Mouse (Mus musculus) liver, embryonic 16.5 days (tissue): ENCODE data around the gene Erbb2. TPM values are rescaled to one million over a fixed set of nuclear protein-coding genes. Genes with fewer than 3 reads are reported as not detected.

Experiments
- ATAC-seq: fragments of 200-750 bp; cut with Nextera tagmentation; 2 replicates; pipeline ENCODE4 v1.8.0; 2017; ENCODE audit warnings: low read depth, mild to moderate bottlenecking, moderate number of reproducible peaks, moderate library complexity
- H3K27ac ChIP-seq: fragments of 300-500 bp; sonication (generic); 2 replicates; pipeline ENCODE4 v1.5.1; 2014; ENCODE audit warnings: mild to moderate bottlenecking, low read length
- H3K27me3 ChIP-seq: fragments of 300-500 bp; sonication (generic); 2 replicates; pipeline ENCODE4 v1.6.1; 2014; ENCODE audit warnings: low read depth, low read length, mixed read lengths; ENCODE audit not compliant: control insufficient read depth, insufficient read depth
- H3K36me3 ChIP-seq: fragments of 300-500 bp; sonication (generic); 2 replicates; pipeline ENCODE4 v1.6.1; 2014; ENCODE audit warnings: mild to moderate bottlenecking; ENCODE audit not compliant: control insufficient read depth, insufficient read depth
- H3K4me1 ChIP-seq: fragments of 300-500 bp; sonication (generic); 2 replicates; pipeline ENCODE4 v1.6.1; 2014; ENCODE audit warnings: low read depth, low read length, mixed read lengths; ENCODE audit not compliant: control insufficient read depth
- H3K4me2 ChIP-seq: fragments of 300-500 bp; sonication (generic); 2 replicates; pipeline ENCODE4 v1.6.1; 2014; ENCODE audit warnings: low read depth, low read length, mixed read lengths
- H3K4me3 ChIP-seq: fragments of 300-500 bp; sonication (generic); 2 replicates; pipeline ENCODE4 v1.5.1; 2014; ENCODE audit warnings: low read depth, mild to moderate bottlenecking, low read length
- H3K9ac ChIP-seq: fragments of 300-500 bp; sonication (generic); 2 replicates; pipeline ENCODE4 v1.6.1; 2014; ENCODE audit warnings: low read depth, low read length
- H3K9me3 ChIP-seq: fragments of 300-500 bp; sonication (generic); replicated peaks from 2 replicates; pipeline ENCODE4 v1.6.1; 2016; ENCODE audit warnings: low read length; ENCODE audit not compliant: control insufficient read depth
- WGBS: fragments of 180-500 bp; shearing (Covaris S2); extraction: QIAGEN DNeasy Blood & Tissue Kit; methylation state at CpG from one replicate; pipeline ENCODE4 v1.1.7; 2014; ENCODE audit not compliant: insufficient replicate concordance; 5-methylcytosine and 5-hydroxymethylcytosine counted together
- polyA plus RNA-seq: library from polyadenylated mRNA; unstranded; fragments of >200 nt; fragmentation: Nextera tagmentation; extraction: Ambion mirVana; gene quantifications from 2 replicates; pipeline ENCODE4 v1.2.1, GENCODE M21; 2015

Gene Erbb2
- polyA plus RNA-seq, 1 experiment from 2014 or later, result 2.1 TPM

- no peak overlapping the region for H3K4me2 ChIP-seq
- peaks cover 33% of the 10 kb centered on the region for H3K4me1 ChIP-seq
- H3K36me3 ChIP-seq, result no peaks in the 10 kb centered on the region
- H3K9me3 ChIP-seq, result no peaks in the 10 kb centered on the region
- H3K9ac ChIP-seq, result no peak overlapping the region
- 71% methylated on average over 12 of the region's 12 CpGs for WGBS
- ATAC-seq, result no peak
- H3K27ac ChIP-seq, result no peak overlapping the region
- H3K4me3 ChIP-seq, result no peak overlapping the region
- H3K27me3 ChIP-seq, result peaks cover 32% of the 10 kb centered on the region
Measured at GRCm38 (mm10) chr11:98390141-98390540, 22.1 kb upstream of the Erbb2 start.

GRCm38 (mm10) chr11:98392034-98392433, 20.2 kb upstream of the Erbb2 start:
- no peak for ATAC-seq
- Histone ChIP-seq H3K27ac (peak overlapping the region; percentile 88), H3K27me3 (peaks cover 13% of the 10 kb centered on the region), H3K4me2 (peak overlapping the region; percentile 54; the same call in 1 of the 2 replicates), H3K9ac (no peak overlapping the region), H3K9me3 (no peaks in the 10 kb centered on the region), H3K4me3 (no peak overlapping the region), H3K36me3 (no peaks in the 10 kb centered on the region), H3K4me1 (peaks cover 35% of the 10 kb centered on the region)
- 40% methylated on average over 8 of the region's 8 CpGs for WGBS

GRCm38 (mm10) chr11:98392645-98393044, 19.6 kb upstream of the Erbb2 start:
- peak overlapping the region; percentile 88 for H3K27ac ChIP-seq
- WGBS, result 25% methylated on average over 4 of the region's 4 CpGs
- no peaks in the 10 kb centered on the region for H3K36me3 ChIP-seq
- H3K4me2 ChIP-seq, result peak overlapping the region; percentile 54
- H3K4me1 ChIP-seq, result peaks cover 35% of the 10 kb centered on the region
- H3K9ac ChIP-seq, result peak overlapping the region; percentile 52
- 0 out of 2 replicates have a peak overlapping the region, but pooled peaks have one; percentile 16 for H3K4me3 ChIP-seq
- H3K9me3 ChIP-seq, result no peaks in the 10 kb centered on the region
- peak; percentile 80 for ATAC-seq
- peaks cover 7% of the 10 kb centered on the region for H3K27me3 ChIP-seq

- peak overlapping the region; percentile 3; the same call in 1 of the 2 replicates for H3K9ac ChIP-seq
- no peaks in the 10 kb centered on the region for H3K9me3 ChIP-seq
- H3K4me1 ChIP-seq, result peaks cover 35% of the 10 kb centered on the region
- peak overlapping the region; percentile 88 for H3K27ac ChIP-seq
- no peak overlapping the region for H3K4me3 ChIP-seq
- peak; percentile 71 for ATAC-seq
- H3K27me3 ChIP-seq, result peaks cover 4% of the 10 kb centered on the region; the same call in 1 of the 2 replicates
- peak overlapping the region; percentile 54 for H3K4me2 ChIP-seq
- no peaks in the 10 kb centered on the region for H3K36me3 ChIP-seq
- 6% methylated on average over 6 of the region's 6 CpGs for WGBS
Measured at GRCm38 (mm10) chr11:98393317-98393716, 19.0 kb upstream of the Erbb2 start.

GRCm38 (mm10) chr11:98394301-98394700, 18.0 kb upstream of the Erbb2 start:
- Histone ChIP-seq H3K4me1 (peaks cover 35% of the 10 kb centered on the region), H3K4me3 (no peak overlapping the region), H3K27me3 (no peaks in the 10 kb centered on the region), H3K9me3 (no peaks in the 10 kb centered on the region), H3K36me3 (no peaks in the 10 kb centered on the region), H3K4me2 (no peak overlapping the region), H3K9ac (peak overlapping the region; percentile 12; the same call in 1 of the 2 replicates), H3K27ac (peak overlapping the region; percentile 88)
- WGBS, result 63% methylated on average over 6 of the region's 6 CpGs
- ATAC-seq, result no peak

- Histone ChIP-seq H3K9ac (peak overlapping the region; percentile 48), H3K4me1 (peaks cover 35% of the 10 kb centered on the region), H3K4me2 (peak overlapping the region; percentile 37), H3K4me3 (no peak overlapping the region), H3K36me3 (no peaks in the 10 kb centered on the region), H3K27ac (peak overlapping the region; percentile 88), H3K27me3 (no peaks in the 10 kb centered on the region), H3K9me3 (no peaks in the 10 kb centered on the region)
- peak; percentile 49 for ATAC-seq
- WGBS, result 9% methylated on average over 4 of the region's 4 CpGs
Measured at GRCm38 (mm10) chr11:98395041-98395440, 17.2 kb upstream of the Erbb2 start.

GRCm38 (mm10) chr11:98397946-98398345, 14.3 kb upstream of the Erbb2 start:
- ATAC-seq, result no peak
- H3K4me3 ChIP-seq, result no peak overlapping the region
- H3K4me1 ChIP-seq, result peaks cover 34% of the 10 kb centered on the region
- H3K27ac ChIP-seq, result no peak overlapping the region
- H3K9ac ChIP-seq, result no peak overlapping the region
- no peak overlapping the region for H3K4me2 ChIP-seq
- WGBS, result 81% methylated on average over 7 of the region's 7 CpGs
- no peaks in the 10 kb centered on the region for H3K9me3 ChIP-seq
- no peaks in the 10 kb centered on the region for H3K36me3 ChIP-seq
- no peaks in the 10 kb centered on the region for H3K27me3 ChIP-seq

GRCm38 (mm10) chr11:98400161-98400726, 12.0 kb upstream of the Erbb2 start, which contains the start of gene Pgap3:
TSS of gene Pgap3 (minus strand) at chr11:98400490.
- Histone ChIP-seq H3K9ac (peak within 1 kb of the TSS; percentile 83), H3K27ac (peak within 1 kb of the TSS; percentile 93), H3K4me2 (peak within 1 kb of the TSS; percentile 77), H3K27me3 (no peaks in the 10 kb centered on the region; the same call in 1 of the 2 replicates), H3K9me3 (no peaks in the 10 kb centered on the region), H3K4me1 (peaks cover 11% of the 10 kb centered on the region), H3K36me3 (no peaks in the 10 kb centered on the region), H3K4me3 (peak within 1 kb of the TSS; percentile 82)
- WGBS, result under 1% methylated on average over 40 of the region's 40 CpGs
- peak; percentile 81 for ATAC-seq

GRCm38 (mm10) chr11:98400816-98401215, 11.5 kb upstream of the Erbb2 start:
- 54% methylated on average over 3 of the region's 3 CpGs for WGBS
- H3K36me3 ChIP-seq, result no peaks in the 10 kb centered on the region
- peak overlapping the region; percentile 83 for H3K9ac ChIP-seq
- peak overlapping the region; percentile 82 for H3K4me3 ChIP-seq
- peaks cover 9% of the 10 kb centered on the region for H3K4me1 ChIP-seq
- peak overlapping the region; percentile 93 for H3K27ac ChIP-seq
- H3K4me2 ChIP-seq, result peak overlapping the region; percentile 77
- H3K9me3 ChIP-seq, result no peaks in the 10 kb centered on the region
- H3K27me3 ChIP-seq, result no peaks in the 10 kb centered on the region; the same call in 1 of the 2 replicates
- ATAC-seq, result peak; percentile 39; the same call in 1 of the 2 replicates
